Mouse (Mus musculus) heart, postnatal 0 days (tissue): ENCODE measurements around the gene Rab11fip3.

Experiments
- CTCF ChIP-seq: IDR thresholded peaks from 2 replicates; pipeline ENCODE4 v1.5.1; 2016; ENCODE audit warnings: antibody characterized with exemption, control low read depth, low read depth
- EP300 ChIP-seq: IDR thresholded peaks from 2 replicates; pipeline ENCODE4 v1.6.1; 2016; ENCODE audit warnings: antibody characterized with exemption, low read depth

- TF ChIP-seq CTCF = no peak
- TF ChIP-seq EP300 = no peak
Measured at GRCm38 (mm10) chr17:25990331-25990730, 79.0 kb downstream of the Rab11fip3 start.
